Mouse (Mus musculus): ENCODE measurements around the gene Olfr702. TPM values are rescaled to one million over a fixed set of nuclear protein-coding genes. Genes with fewer than 3 reads are reported as not detected.

Olfr702 gene
- not detected for polyA plus RNA-seq (2014; fragmentation: Illumina TruSeq; extraction: RNeasy Lipid Tissue Mini Kit (QIAGEN cat#74804); ENCODE audit: insufficient read depth, low read depth, low replicate concordance)

GRCm38 (mm10) chr7:106833793-106834192, at the start of gene Olfr702:
Gene Olfr702, minus strand, starts transcription at chr7:106833893.

DNA sequence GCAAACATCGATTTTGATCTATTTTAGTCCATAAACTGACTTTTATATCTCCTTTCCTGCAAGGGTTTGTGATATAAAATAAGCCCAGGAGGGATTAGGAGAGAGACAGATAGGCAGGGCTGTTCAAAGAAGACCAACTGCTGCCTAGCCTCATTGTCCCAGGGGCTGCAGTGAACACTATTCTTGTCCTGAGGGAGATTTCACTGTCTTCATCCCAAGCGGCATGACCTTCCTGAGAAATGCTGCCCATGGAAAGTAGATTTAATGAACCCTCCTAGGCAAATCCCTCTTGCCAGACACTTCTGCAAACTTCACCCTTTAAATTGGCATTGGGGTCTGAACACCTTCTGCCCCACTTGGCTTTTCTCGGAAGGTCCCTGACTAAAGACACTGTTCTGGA, 43.1 kb upstream of the Olfr702 start, which contains the start of gene Olfr705:
Olfr705 (minus strand) TSS at position 101 of the 400 bp plus-strand sequence.

DNA sequence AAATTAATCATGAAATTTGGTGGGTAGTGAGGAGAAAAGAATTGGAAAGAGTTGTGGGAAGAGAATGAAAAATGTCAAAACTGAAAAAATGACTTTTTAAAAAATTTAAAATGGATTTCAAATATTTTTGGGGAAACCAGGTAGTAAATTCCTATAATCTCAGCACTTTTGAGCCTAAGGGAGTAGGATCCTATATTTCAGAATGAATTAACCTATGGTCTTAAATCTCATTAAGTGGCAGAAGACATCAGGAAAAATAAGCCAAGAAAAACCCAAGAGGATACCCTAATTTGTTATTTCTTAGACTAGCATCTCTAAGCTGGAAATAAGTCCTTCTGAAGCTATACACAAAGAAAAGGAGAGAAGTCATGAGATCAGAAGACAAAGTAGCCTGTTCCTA, 29.2 kb upstream of the Olfr702 start, which contains the start of gene Olfr704:
Olfr704 (plus strand) TSS at position 301 of the 400 bp plus-strand sequence.

GRCm38 (mm10) chr7:106843060-106843459, 9.4 kb upstream of the Olfr702 start, which contains the start of gene Olfr703:
Gene Olfr703, plus strand, starts transcription at chr7:106843360.

GRCm38 (mm10) chr7:106813829-106814228, 19.9 kb downstream of the Olfr702 start, which contains the start of gene Olfr701:
Gene Olfr701, plus strand, starts transcription at chr7:106814129.

DNA sequence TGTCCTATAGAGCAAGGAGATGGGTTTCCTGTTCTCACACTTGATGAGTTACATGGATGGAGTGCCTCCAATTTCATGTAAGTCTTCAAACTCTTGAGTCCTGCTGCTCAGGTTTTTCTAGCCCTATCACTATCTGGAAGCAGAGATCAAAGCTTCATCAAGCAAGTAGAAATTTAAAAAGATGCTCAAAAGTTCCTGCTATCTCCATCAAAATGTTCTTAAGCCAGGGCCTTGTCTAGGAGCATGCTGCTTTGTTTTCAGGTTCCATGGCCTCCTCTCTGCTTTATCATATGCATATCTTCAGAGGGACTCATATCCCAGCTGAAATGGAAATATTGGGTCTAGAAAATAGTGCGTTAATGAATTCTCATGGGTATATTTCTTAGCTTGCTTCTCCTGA, 25.0 kb downstream of the Olfr702 start, which contains the start of gene Olfr700:
Olfr700 (minus strand) TSS at position 101 of the 400 bp plus-strand sequence.

DNA sequence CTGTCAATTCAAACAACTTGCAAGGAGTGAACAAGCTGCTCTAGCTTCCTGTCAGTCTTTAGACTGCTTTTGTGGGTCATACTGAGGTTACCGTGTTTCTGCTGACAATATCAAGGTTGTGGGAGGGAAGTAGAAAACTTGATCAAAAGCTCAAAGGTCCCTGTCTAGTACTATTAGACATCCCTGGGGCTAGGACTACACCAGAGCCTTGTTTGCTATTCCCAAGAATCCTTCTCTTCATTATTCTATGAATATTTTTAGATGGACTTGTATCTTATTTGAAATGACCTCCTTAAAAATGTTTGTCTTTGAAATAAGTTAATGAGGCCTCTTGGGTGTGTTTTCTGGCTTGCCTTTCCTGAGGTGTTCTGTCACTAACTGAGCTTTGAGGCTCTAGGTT, 40.6 kb downstream of the Olfr702 start, which contains the start of gene Olfr699:
Olfr699 (minus strand) TSS at position 101 of the 400 bp plus-strand sequence.

Other genes with a start within 250 kb of the Olfr702 start
- gene Olfr693, start 153.3 kb downstream of the Olfr702 start, polyA plus RNA-seq (2014; fragmentation: Illumina TruSeq; extraction: RNeasy Lipid Tissue Mini Kit (QIAGEN cat#74804); ENCODE audit: insufficient read depth, low read depth, low replicate concordance), result not detected
- not detected for gene Olfr694, start 142.1 kb downstream of the Olfr702 start, polyA plus RNA-seq (2014; fragmentation: Illumina TruSeq; extraction: RNeasy Lipid Tissue Mini Kit (QIAGEN cat#74804); ENCODE audit: insufficient read depth, low read depth, low replicate concordance)
- gene Olfr695, start 117.5 kb downstream of the Olfr702 start, polyA plus RNA-seq (2014; fragmentation: Illumina TruSeq; extraction: RNeasy Lipid Tissue Mini Kit (QIAGEN cat#74804); ENCODE audit: insufficient read depth, low read depth, low replicate concordance), result not detected
- gene Olfr697, start 91.5 kb downstream of the Olfr702 start, polyA plus RNA-seq (2014; fragmentation: Illumina TruSeq; extraction: RNeasy Lipid Tissue Mini Kit (QIAGEN cat#74804); ENCODE audit: insufficient read depth, low read depth, low replicate concordance), result not detected
- gene Olfr698, start 78.5 kb downstream of the Olfr702 start, polyA plus RNA-seq (2014; fragmentation: Illumina TruSeq; extraction: RNeasy Lipid Tissue Mini Kit (QIAGEN cat#74804); ENCODE audit: insufficient read depth, low read depth, low replicate concordance), result not detected
- gene Olfr699, start 40.7 kb downstream of the Olfr702 start, polyA plus RNA-seq (2014; fragmentation: Illumina TruSeq; extraction: RNeasy Lipid Tissue Mini Kit (QIAGEN cat#74804); ENCODE audit: insufficient read depth, low read depth, low replicate concordance), result not detected
- gene Olfr700, start 25.1 kb downstream of the Olfr702 start, polyA plus RNA-seq (2014; fragmentation: Illumina TruSeq; extraction: RNeasy Lipid Tissue Mini Kit (QIAGEN cat#74804); ENCODE audit: insufficient read depth, low read depth, low replicate concordance), result not detected
- gene Olfr701, start 19.8 kb downstream of the Olfr702 start, polyA plus RNA-seq (2014; fragmentation: Illumina TruSeq; extraction: RNeasy Lipid Tissue Mini Kit (QIAGEN cat#74804); ENCODE audit: insufficient read depth, low read depth, low replicate concordance), result not detected
- gene Olfr703, start 9.5 kb upstream of the Olfr702 start, polyA plus RNA-seq (2014; fragmentation: Illumina TruSeq; extraction: RNeasy Lipid Tissue Mini Kit (QIAGEN cat#74804); ENCODE audit: insufficient read depth, low read depth, low replicate concordance), result not detected
- not detected for gene Olfr704, start 29.3 kb upstream of the Olfr702 start, polyA plus RNA-seq (2014; fragmentation: Illumina TruSeq; extraction: RNeasy Lipid Tissue Mini Kit (QIAGEN cat#74804); ENCODE audit: insufficient read depth, low read depth, low replicate concordance)
- not detected for gene Olfr705, start 43.0 kb upstream of the Olfr702 start, polyA plus RNA-seq (2014; fragmentation: Illumina TruSeq; extraction: RNeasy Lipid Tissue Mini Kit (QIAGEN cat#74804); ENCODE audit: insufficient read depth, low read depth, low replicate concordance)
- gene Olfr706, start 54.3 kb upstream of the Olfr702 start, polyA plus RNA-seq (2014; fragmentation: Illumina TruSeq; extraction: RNeasy Lipid Tissue Mini Kit (QIAGEN cat#74804); ENCODE audit: insufficient read depth, low read depth, low replicate concordance), result not detected
- not detected for gene Olfr707, start 67.3 kb upstream of the Olfr702 start, polyA plus RNA-seq (2014; fragmentation: Illumina TruSeq; extraction: RNeasy Lipid Tissue Mini Kit (QIAGEN cat#74804); ENCODE audit: insufficient read depth, low read depth, low replicate concordance)
- not detected for gene Olfr1532-ps1, start 74.1 kb upstream of the Olfr702 start, polyA plus RNA-seq (2014; fragmentation: Illumina TruSeq; extraction: RNeasy Lipid Tissue Mini Kit (QIAGEN cat#74804); ENCODE audit: insufficient read depth, low read depth, low replicate concordance)
- gene Olfr709-ps1, start 98.3 kb upstream of the Olfr702 start, polyA plus RNA-seq (2014; fragmentation: Illumina TruSeq; extraction: RNeasy Lipid Tissue Mini Kit (QIAGEN cat#74804); ENCODE audit: insufficient read depth, low read depth, low replicate concordance), result not detected
- not detected for gene Olfr710, start 114.4 kb upstream of the Olfr702 start, polyA plus RNA-seq (2014; fragmentation: Illumina TruSeq; extraction: RNeasy Lipid Tissue Mini Kit (QIAGEN cat#74804); ENCODE audit: insufficient read depth, low read depth, low replicate concordance)
- gene Olfr6, start 130.0 kb upstream of the Olfr702 start, polyA plus RNA-seq (2014; fragmentation: Illumina TruSeq; extraction: RNeasy Lipid Tissue Mini Kit (QIAGEN cat#74804); ENCODE audit: insufficient read depth, low read depth, low replicate concordance), result not detected
- not detected for gene Olfr711, start 141.6 kb upstream of the Olfr702 start, polyA plus RNA-seq (2014; fragmentation: Illumina TruSeq; extraction: RNeasy Lipid Tissue Mini Kit (QIAGEN cat#74804); ENCODE audit: insufficient read depth, low read depth, low replicate concordance)
- not detected for gene Olfr2, start 172.2 kb upstream of the Olfr702 start, polyA plus RNA-seq (2014; fragmentation: Illumina TruSeq; extraction: RNeasy Lipid Tissue Mini Kit (QIAGEN cat#74804); ENCODE audit: insufficient read depth, low read depth, low replicate concordance)
- gene Olfr713, start 197.3 kb upstream of the Olfr702 start, polyA plus RNA-seq (2014; fragmentation: Illumina TruSeq; extraction: RNeasy Lipid Tissue Mini Kit (QIAGEN cat#74804); ENCODE audit: insufficient read depth, low read depth, low replicate concordance), result not detected
- gene Olfr714, start 237.1 kb upstream of the Olfr702 start, polyA plus RNA-seq (2014; fragmentation: Illumina TruSeq; extraction: RNeasy Lipid Tissue Mini Kit (QIAGEN cat#74804); ENCODE audit: insufficient read depth, low read depth, low replicate concordance), result not detected